Mouse (Mus musculus): ENCODE measurements around the gene Hddc3. TPM values are rescaled to one million over a fixed set of nuclear protein-coding genes. Genes with fewer than 3 reads are reported as not detected.

Gene Hddc3
- polyA plus RNA-seq, 1 experiment from 2014 or later: 20.7 TPM

DNA sequence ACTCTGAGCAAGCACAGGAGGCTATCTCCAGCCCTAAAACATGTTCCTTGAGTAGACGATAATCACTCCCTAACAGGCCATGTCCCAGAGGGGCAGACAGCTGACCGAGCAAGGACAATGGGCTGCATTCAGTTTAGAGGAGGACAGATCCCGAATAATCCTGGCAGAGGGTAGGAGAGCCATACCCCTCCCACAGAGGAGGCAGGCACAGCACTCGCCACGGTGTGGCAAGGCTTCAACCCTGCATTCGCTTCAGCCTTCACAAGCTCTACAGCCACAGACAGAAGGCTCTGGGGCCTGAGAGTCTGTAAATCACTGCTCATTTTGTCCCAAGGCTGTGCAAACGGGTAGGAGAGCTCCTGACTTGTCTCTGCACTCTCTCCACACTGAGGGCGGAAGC lies 14.3 kb downstream of the Hddc3 start:
- Histone ChIP-seq H3K4me1 (ENCODE audit: control insufficient read depth, insufficient read depth, low read length) (no peaks in the 10 kb centered on the region), H3K27me3 (ENCODE audit: control insufficient read depth, insufficient read depth, low read length) (no peaks in the 10 kb centered on the region), H3K36me3 (ENCODE audit: control insufficient read depth, insufficient read depth) (peaks cover 52% of the 10 kb centered on the region), H3K9ac (ENCODE audit: low read length) (no peak overlapping the region), H3K9me3 (replicated peaks; ENCODE audit: control insufficient read depth, low read length) (no peaks in the 10 kb centered on the region; the same call in 1 of the 2 replicates), H3K4me2 (ENCODE audit: low read depth, low read length) (no peak overlapping the region), H3K4me3 (ENCODE audit: low read length) (no peak overlapping the region), H3K27ac (ENCODE audit: low read length) (no peak overlapping the region)
- WGBS: 65% methylated on average over 8 of the region's 8 CpGs
- no peak for ATAC-seq (replicated peaks; ENCODE audit: extremely low read depth, insufficient read depth, low FRiP score)

DNA sequence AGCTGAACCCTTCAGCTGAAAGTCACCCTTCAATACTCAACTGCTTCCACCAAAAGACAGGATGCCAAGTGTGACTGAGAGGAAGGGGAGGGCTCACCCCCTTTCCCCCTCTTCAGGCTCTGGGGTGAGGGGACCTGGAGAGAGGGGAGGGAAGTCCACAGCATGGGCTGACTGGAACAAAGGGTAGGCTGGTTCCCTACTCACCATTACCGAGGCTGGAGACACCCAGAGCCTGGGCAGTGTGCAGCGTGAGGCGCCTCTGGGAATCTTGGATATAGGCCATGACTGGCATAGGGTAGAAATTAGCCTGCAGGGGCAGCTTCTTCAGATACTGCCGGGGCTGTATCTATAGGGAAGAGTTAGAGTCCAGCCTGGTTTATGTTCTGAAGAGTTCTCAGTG lies 15.1 kb downstream of the Hddc3 start:
- H3K27ac ChIP-seq (ENCODE audit: low read length): no peak overlapping the region
- H3K4me1 ChIP-seq (ENCODE audit: control insufficient read depth, insufficient read depth, low read length): no peaks in the 10 kb centered on the region
- WGBS: 52% methylated on average over 4 of the region's 4 CpGs
- no peak for ATAC-seq (replicated peaks; ENCODE audit: extremely low read depth, insufficient read depth, low FRiP score)
- H3K36me3 ChIP-seq (ENCODE audit: control insufficient read depth, insufficient read depth): peaks cover 60% of the 10 kb centered on the region
- no peaks in the 10 kb centered on the region for H3K27me3 ChIP-seq (ENCODE audit: control insufficient read depth, insufficient read depth, low read length)
- H3K9ac ChIP-seq (ENCODE audit: low read length): no peak overlapping the region
- H3K4me3 ChIP-seq (ENCODE audit: low read length): no peak overlapping the region
- no peaks in the 10 kb centered on the region; the same call in 1 of the 2 replicates for H3K9me3 ChIP-seq (replicated peaks; ENCODE audit: control insufficient read depth, low read length)
- no peak overlapping the region for H3K4me2 ChIP-seq (ENCODE audit: low read depth, low read length)

DNA sequence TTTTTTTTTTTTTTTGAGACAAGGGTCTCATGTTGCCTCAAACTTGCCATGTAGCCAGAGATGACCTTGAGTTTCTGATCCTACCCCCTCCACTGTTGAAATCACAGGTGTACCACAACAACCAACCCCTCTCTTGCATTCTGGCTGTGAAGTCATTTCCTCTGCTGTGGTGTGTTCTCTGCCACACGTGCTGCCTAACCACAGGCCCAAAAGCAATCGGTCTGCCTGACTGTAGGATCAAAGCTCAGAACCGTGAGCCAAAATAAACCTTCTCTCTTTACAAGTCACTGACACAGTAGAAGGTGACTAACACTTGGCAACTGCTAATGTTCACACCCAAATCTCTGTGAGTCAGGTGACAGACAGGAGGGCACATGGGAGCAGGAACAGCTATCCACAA lies 17.5 kb downstream of the Hddc3 start:
- H3K27ac ChIP-seq (ENCODE audit: low read length): no peak overlapping the region
- H3K4me1 ChIP-seq (ENCODE audit: control insufficient read depth, insufficient read depth, low read length): no peaks in the 10 kb centered on the region
- no peaks in the 10 kb centered on the region for H3K27me3 ChIP-seq (ENCODE audit: control insufficient read depth, insufficient read depth, low read length)
- H3K4me3 ChIP-seq (ENCODE audit: low read length): no peak overlapping the region
- WGBS: 36% methylated on average over 3 of the region's 3 CpGs
- peaks cover 68% of the 10 kb centered on the region for H3K36me3 ChIP-seq (ENCODE audit: control insufficient read depth, insufficient read depth)
- H3K9ac ChIP-seq (ENCODE audit: low read length): no peak overlapping the region
- no peaks in the 10 kb centered on the region; the same call in 1 of the 2 replicates for H3K9me3 ChIP-seq (replicated peaks; ENCODE audit: control insufficient read depth, low read length)
- ATAC-seq (replicated peaks; ENCODE audit: extremely low read depth, insufficient read depth, low FRiP score): no peak
- no peak overlapping the region for H3K4me2 ChIP-seq (ENCODE audit: low read depth, low read length)

DNA sequence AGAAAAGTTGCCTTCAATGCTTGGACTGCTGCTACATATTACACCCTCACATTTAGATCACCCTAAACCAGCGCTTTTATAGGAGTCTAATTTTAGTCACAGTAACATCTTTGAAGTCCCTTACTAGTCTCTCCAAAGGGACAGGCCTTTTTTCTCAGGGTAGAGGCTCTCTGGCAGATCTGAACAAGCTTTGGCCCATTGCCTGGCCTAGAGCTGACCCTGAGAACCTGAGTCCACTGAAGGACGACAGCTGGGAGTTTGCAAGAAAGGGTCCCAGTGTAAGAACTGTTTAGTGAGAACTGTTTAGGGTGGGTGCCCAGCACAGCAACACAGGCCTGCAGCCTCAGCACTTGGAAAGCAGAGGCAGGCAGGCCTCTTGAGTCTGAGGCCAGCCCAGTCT lies 22.9 kb downstream of the Hddc3 start:
- ATAC-seq (replicated peaks; ENCODE audit: extremely low read depth, insufficient read depth, low FRiP score): no peak

DNA sequence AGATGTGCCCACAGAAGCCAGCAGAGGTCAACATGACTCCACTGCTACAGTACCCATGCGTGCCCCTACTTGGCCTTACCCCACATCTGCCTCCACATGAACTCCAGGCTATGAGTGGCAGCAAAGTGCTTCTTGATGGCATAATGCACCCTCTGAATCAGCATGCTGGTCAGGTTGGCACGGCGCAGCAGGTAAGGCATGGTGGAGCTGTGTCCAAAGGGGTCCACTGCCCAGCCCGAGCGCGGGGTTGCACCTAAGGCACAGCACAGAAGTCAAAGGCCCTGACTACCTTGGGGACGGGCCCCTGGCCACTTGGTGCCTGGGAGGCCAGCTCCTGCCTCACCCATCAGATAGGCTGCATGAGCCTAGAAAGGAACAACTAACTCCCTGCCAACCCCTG lies 24.3 kb downstream of the Hddc3 start:
- peaks cover 42% of the 10 kb centered on the region for H3K36me3 ChIP-seq (ENCODE audit: control insufficient read depth, insufficient read depth)
- no peaks in the 10 kb centered on the region for H3K27me3 ChIP-seq (ENCODE audit: control insufficient read depth, insufficient read depth, low read length)
- no peak overlapping the region for H3K4me3 ChIP-seq (ENCODE audit: low read length)
- no peaks in the 10 kb centered on the region for H3K9me3 ChIP-seq (replicated peaks; ENCODE audit: control insufficient read depth, low read length)
- peaks cover 27% of the 10 kb centered on the region for H3K4me1 ChIP-seq (ENCODE audit: control insufficient read depth, insufficient read depth, low read length)
- no peak for ATAC-seq (replicated peaks; ENCODE audit: extremely low read depth, insufficient read depth, low FRiP score)
- 94% methylated on average over 7 of the region's 7 CpGs for WGBS
- H3K4me2 ChIP-seq (ENCODE audit: low read depth, low read length): no peak overlapping the region
- no peak overlapping the region for H3K9ac ChIP-seq (ENCODE audit: low read length)
- H3K27ac ChIP-seq (ENCODE audit: low read length): no peak overlapping the region

More for the DNA sequence above, 22.9 kb downstream of the Hddc3 start:
- H3K4me2 ChIP-seq (ENCODE audit: low read depth, low read length): no peak overlapping the region
- no peak overlapping the region for H3K9ac ChIP-seq (ENCODE audit: low read length)
- H3K4me3 ChIP-seq (ENCODE audit: low read length): no peak overlapping the region
- H3K27ac ChIP-seq (ENCODE audit: low read length): no peak overlapping the region
- 49% methylated on average over 2 of the region's 2 CpGs for WGBS
- H3K36me3 ChIP-seq (ENCODE audit: control insufficient read depth, insufficient read depth): peaks cover 55% of the 10 kb centered on the region
- no peaks in the 10 kb centered on the region; the same call in 1 of the 2 replicates for H3K9me3 ChIP-seq (replicated peaks; ENCODE audit: control insufficient read depth, low read length)
- no peaks in the 10 kb centered on the region for H3K27me3 ChIP-seq (ENCODE audit: control insufficient read depth, insufficient read depth, low read length)
- peaks cover 25% of the 10 kb centered on the region for H3K4me1 ChIP-seq (ENCODE audit: control insufficient read depth, insufficient read depth, low read length)

DNA sequence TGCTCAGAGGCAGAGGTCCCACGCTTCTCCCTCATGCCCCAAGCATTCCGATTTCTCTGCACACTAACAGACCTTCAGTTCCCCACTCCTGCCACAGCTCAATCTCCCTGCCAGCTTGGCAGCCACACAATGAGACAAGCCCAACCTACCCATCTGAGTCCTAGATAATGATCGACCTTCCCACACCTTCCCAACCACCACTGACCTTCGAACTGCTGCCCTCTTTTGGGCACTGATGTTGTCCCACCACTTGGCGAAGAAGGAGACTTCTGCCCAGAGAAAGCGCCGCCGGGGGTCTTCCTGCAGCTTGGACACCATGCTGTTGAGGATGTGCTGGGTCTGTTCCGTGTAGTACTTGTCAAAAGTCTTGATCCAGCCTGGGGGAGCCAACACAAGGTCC lies 25.1 kb downstream of the Hddc3 start:
- H3K4me1 ChIP-seq (ENCODE audit: control insufficient read depth, insufficient read depth, low read length): peaks cover 27% of the 10 kb centered on the region
- ATAC-seq (replicated peaks; ENCODE audit: extremely low read depth, insufficient read depth, low FRiP score): no peak
- H3K27ac ChIP-seq (ENCODE audit: low read length): no peak overlapping the region
- H3K4me2 ChIP-seq (ENCODE audit: low read depth, low read length): no peak overlapping the region
- H3K4me3 ChIP-seq (ENCODE audit: low read length): no peak overlapping the region
- H3K9ac ChIP-seq (ENCODE audit: low read length): no peak overlapping the region
- H3K27me3 ChIP-seq (ENCODE audit: control insufficient read depth, insufficient read depth, low read length): no peaks in the 10 kb centered on the region
- WGBS: 82% methylated on average over 9 of the region's 9 CpGs
- no peaks in the 10 kb centered on the region for H3K9me3 ChIP-seq (replicated peaks; ENCODE audit: control insufficient read depth, low read length)
- H3K36me3 ChIP-seq (ENCODE audit: control insufficient read depth, insufficient read depth): peaks cover 34% of the 10 kb centered on the region

DNA sequence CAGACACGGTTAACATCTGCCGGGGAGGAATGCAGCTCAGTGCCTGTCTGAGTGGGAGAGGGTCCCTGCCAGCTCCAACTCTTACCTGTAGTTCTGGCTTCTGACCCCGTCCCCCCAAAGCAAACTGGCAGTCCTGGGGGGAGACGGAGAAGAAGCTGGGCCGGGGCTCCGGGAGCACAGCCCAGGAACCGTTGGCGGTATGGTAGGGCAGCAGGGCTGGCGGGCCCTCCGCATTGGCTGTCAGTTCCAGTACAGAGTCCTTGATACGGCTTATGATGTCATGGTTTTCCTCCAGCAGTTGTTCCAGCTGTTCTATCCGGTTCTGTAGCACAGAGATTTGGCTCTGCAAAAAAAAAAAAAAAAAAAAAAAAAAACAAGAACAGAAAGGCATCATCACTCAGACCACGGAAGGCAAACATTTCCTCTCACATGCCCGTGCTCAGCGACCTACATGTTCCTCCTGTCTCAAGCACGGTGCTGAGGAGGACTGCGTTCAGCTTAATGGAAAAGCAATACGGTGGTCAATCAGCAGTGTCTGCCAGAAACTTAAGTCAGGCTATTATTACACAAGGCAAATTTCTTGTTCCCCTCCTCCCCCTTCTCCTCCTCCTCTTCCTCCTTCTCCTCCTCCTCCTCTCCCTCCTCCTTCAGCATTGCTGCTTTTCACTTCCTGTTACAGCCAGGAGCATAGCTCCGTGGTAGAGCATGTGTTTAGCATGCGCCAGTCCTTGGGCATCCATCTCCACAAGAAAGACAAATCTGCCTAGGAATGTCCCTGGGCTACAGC lies 25.9 kb downstream of the Hddc3 start:
- Histone ChIP-seq H3K4me3 (ENCODE audit: low read length) (0 out of 2 replicates have a peak overlapping the region, but pooled peaks have one; percentile 15), H3K4me1 (ENCODE audit: control insufficient read depth, insufficient read depth, low read length) (peaks cover 27% of the 10 kb centered on the region), H3K9me3 (replicated peaks; ENCODE audit: control insufficient read depth, low read length) (no peaks in the 10 kb centered on the region), H3K27me3 (ENCODE audit: control insufficient read depth, insufficient read depth, low read length) (no peaks in the 10 kb centered on the region), H3K27ac (ENCODE audit: low read length) (peak overlapping the region; percentile 53), H3K36me3 (ENCODE audit: control insufficient read depth, insufficient read depth) (peaks cover 26% of the 10 kb centered on the region), H3K9ac (ENCODE audit: low read length) (no peak overlapping the region), H3K4me2 (ENCODE audit: low read depth, low read length) (peak overlapping the region; percentile 82)
- 0 out of 2 replicates have a peak, but pooled peaks have one; percentile 15 for ATAC-seq (replicated peaks; ENCODE audit: extremely low read depth, insufficient read depth, low FRiP score)
- 51% methylated on average over 20 of the region's 20 CpGs for WGBS

DNA sequence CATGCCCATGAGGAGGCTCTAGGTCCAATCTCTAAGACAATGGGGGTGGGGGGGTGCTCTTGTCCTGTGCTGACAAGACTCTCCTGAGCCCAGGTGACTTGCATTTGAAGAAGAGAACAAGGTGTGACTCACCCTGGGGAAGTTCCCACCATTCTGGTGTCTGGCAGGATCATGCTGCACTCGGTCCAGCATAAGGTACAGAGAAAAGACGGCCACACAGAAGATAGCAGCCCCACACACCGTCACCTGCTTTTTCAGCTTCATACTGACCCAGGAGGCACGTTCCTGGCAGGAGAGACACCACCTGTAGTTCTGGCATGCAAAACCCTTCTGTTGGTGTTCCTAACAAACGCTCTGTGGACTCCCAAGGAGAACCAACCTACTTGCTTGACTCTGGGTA lies 26.6 kb downstream of the Hddc3 start:
- H3K36me3 ChIP-seq (ENCODE audit: control insufficient read depth, insufficient read depth): peaks cover 19% of the 10 kb centered on the region
- no peaks in the 10 kb centered on the region for H3K9me3 ChIP-seq (replicated peaks; ENCODE audit: control insufficient read depth, low read length)
- H3K4me3 ChIP-seq (ENCODE audit: low read length): peak overlapping the region; percentile 92; the same call in 1 of the 2 replicates
- WGBS: 65% methylated on average over 5 of the region's 5 CpGs
- ATAC-seq (replicated peaks; ENCODE audit: extremely low read depth, insufficient read depth, low FRiP score): no peak
- peak overlapping the region; percentile 53 for H3K27ac ChIP-seq (ENCODE audit: low read length)
- H3K9ac ChIP-seq (ENCODE audit: low read length): no peak overlapping the region
- H3K4me1 ChIP-seq (ENCODE audit: control insufficient read depth, insufficient read depth, low read length): peaks cover 27% of the 10 kb centered on the region
- H3K27me3 ChIP-seq (ENCODE audit: control insufficient read depth, insufficient read depth, low read length): no peaks in the 10 kb centered on the region
- peak overlapping the region; percentile 82 for H3K4me2 ChIP-seq (ENCODE audit: low read depth, low read length)

DNA sequence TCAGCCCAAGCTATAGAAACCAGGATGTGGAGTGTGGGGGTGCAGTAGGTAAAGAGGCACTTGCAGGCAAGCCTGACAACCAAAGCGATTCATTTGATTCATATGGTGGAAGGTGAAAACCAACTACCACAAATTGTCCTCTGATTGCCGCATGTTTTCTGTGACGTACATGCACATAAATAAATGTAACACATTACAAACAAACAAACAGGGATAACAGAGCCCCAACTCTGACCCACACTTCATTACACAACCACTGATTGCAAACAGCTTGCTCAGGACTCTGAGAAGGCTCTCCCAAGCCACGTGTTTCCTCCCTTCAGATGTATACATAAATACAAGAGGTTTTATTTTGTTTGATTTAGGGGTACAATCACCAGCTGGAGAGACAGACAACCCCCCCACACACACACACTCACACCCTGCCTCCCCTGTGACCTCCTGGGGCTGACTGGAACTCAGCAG lies 27.1 kb downstream of the Hddc3 start:
- no peaks in the 10 kb centered on the region for H3K27me3 ChIP-seq (ENCODE audit: control insufficient read depth, insufficient read depth, low read length)
- peak overlapping the region; percentile 82 for H3K4me2 ChIP-seq (ENCODE audit: low read depth, low read length)
- WGBS: 37% methylated on average over 4 of the region's 4 CpGs
- H3K9ac ChIP-seq (ENCODE audit: low read length): peak overlapping the region; percentile 96
- H3K4me1 ChIP-seq (ENCODE audit: control insufficient read depth, insufficient read depth, low read length): peaks cover 27% of the 10 kb centered on the region
- H3K4me3 ChIP-seq (ENCODE audit: low read length): peak overlapping the region; percentile 92
- no peaks in the 10 kb centered on the region for H3K9me3 ChIP-seq (replicated peaks; ENCODE audit: control insufficient read depth, low read length)
- peak overlapping the region; percentile 93 for H3K27ac ChIP-seq (ENCODE audit: low read length)
- ATAC-seq (replicated peaks; ENCODE audit: extremely low read depth, insufficient read depth, low FRiP score): no peak
- peaks cover 16% of the 10 kb centered on the region for H3K36me3 ChIP-seq (ENCODE audit: control insufficient read depth, insufficient read depth)

All from heart, embryonic 16.5 days (tissue).